Mouse (Mus musculus) leukemia stem cell, adult 10-12 weeks (primary cell): Measurements from ENCODE around the gene Ufm1. TPM values are rescaled to one million over a fixed set of nuclear protein-coding genes. Genes with fewer than 3 reads are reported as not detected.

Experiments used
- polyA plus RNA-seq: library from polyadenylated mRNA; stranded (reverse); fragments of >175 nt; gene quantifications from 2 replicates; pipeline ENCODE4 v1.2.3, GENCODE M21; 2012; ENCODE audit warnings: low replicate concordance

The Ufm1 gene
- 2.4 and 3.4 TPM in 2 replicates for polyA plus RNA-seq

GRCm38 (mm10) chr3:53863383-53864220 is at the start of gene Ufm1:
Gene Ufm1 (minus strand): TSS chr3:53863830.

GRCm38 (mm10) chr3:53844786-53845185 is 18.8 kb downstream of the Ufm1 start, which contains the start of gene Gm10985:
Gene Gm10985 (plus strand): TSS chr3:53845086.

Other genes with a start within 250 kb of the Ufm1 start
- 0.02 TPM in 1 of 2 replicates, not detected in the other for gene Frem2, start 206.5 kb downstream of the Ufm1 start, polyA plus RNA-seq
- not detected in 2 replicates for gene Gm10985, start 18.7 kb downstream of the Ufm1 start, polyA plus RNA-seq